Comparison of ENCODE assay signal across 1 mouse cellular context in the genomic region with DNA sequence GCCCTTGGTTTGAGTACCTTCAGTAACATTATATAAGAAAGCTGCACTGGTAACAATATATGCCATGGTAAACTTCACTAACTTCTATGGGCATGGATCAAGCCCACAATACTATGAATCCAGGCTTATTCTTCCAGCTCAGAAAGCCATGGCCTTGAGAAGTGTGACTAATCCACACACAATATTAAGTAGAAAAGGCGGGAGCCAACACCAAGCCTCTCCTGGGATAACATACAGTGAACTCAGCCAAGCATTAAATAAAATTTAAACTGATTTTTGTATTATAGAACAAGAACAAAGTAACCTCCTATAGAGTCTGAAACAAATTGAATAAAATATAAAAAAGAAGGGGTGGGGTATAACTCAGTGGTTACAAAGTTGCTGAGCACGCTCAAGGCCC.
TF ChIP-seq lines count a peak whose summit lies in the region.

No protein-coding gene starts in this region.

TF ChIP-seq in CH12.LX, 34 proteins besides CTCF, POLR2A, EP300 and RAD21 (continued from another document):
- no peak for TF ChIP-seq TBP (conservative IDR thresholded peaks at IDR 0.05; ENCODE audit: low read depth, low read length)
- no peak for TF ChIP-seq ZMIZ1 (IDR thresholded peaks at IDR 0.05; ENCODE audit: low read depth, low read length)
- TF ChIP-seq MAZ (IDR thresholded peaks at IDR 0.05; ENCODE audit: low read depth, low read length): no peak
- TF ChIP-seq MYC (IDR thresholded peaks at IDR 0.05; ENCODE audit: low read depth, low read length): no peak
- TF ChIP-seq ZC3H11A (IDR thresholded peaks at IDR 0.05; ENCODE audit: low read depth, low read length): no peak
- TF ChIP-seq BHLHE40 (IDR thresholded peaks at IDR 0.05; ENCODE audit: low read depth, low read length): no peak
- TF ChIP-seq USF1 (IDR thresholded peaks at IDR 0.05; ENCODE audit: low read depth, low read length): no peak
- TF ChIP-seq SIN3A (IDR thresholded peaks at IDR 0.05; ENCODE audit: low read length): no peak
TF ChIP-seq in CH12.LX: peak in this region for 0.
